Mouse (Mus musculus) lung, postnatal 25 days (tissue): ENCODE measurements around the gene Nup210.

Experiments
- DNase-seq: peaks from one replicate; pipeline ENCODE4 v3.0.0; 2022; ENCODE audit warnings: low spot score

Gene Nup210

GRCm38 (mm10) chr6:91016600-91017230, 99.9 kb downstream of the Nup210 start:
- no peak for DNase-seq

GRCm38 (mm10) chr6:91014198-91014958, 102.3 kb downstream of the Nup210 start:
- peak; percentile 65 for DNase-seq

GRCm38 (mm10) chr6:91012458-91012857, 104.2 kb downstream of the Nup210 start:
- DNase-seq, result no peak

- no peak for DNase-seq
These were observed 105.1 kb downstream of the Nup210 start for GRCm38 (mm10) chr6:91011568-91011967.

GRCm38 (mm10) chr6:91008284-91008830, 108.3 kb downstream of the Nup210 start:
- no peak for DNase-seq

GRCm38 (mm10) chr6:91007207-91007606, 109.4 kb downstream of the Nup210 start:
- DNase-seq, result no peak

- no peak for DNase-seq
These were observed 112.5 kb downstream of the Nup210 start for GRCm38 (mm10) chr6:91004157-91004556.

GRCm38 (mm10) chr6:91003310-91003995, 113.2 kb downstream of the Nup210 start:
- no peak for DNase-seq

- DNase-seq, result no peak
These were observed 115.1 kb downstream of the Nup210 start for GRCm38 (mm10) chr6:91001566-91001965.

GRCm38 (mm10) chr6:91000819-91001525, 115.7 kb downstream of the Nup210 start:
- no peak for DNase-seq

GRCm38 (mm10) chr6:90999176-90999575, 117.5 kb downstream of the Nup210 start:
- DNase-seq, result no peak

- DNase-seq, result no peak
These were observed 119.6 kb downstream of the Nup210 start for GRCm38 (mm10) chr6:90997025-90997424.

GRCm38 (mm10) chr6:90996181-90996580, 120.4 kb downstream of the Nup210 start:
- no peak for DNase-seq

GRCm38 (mm10) chr6:90988648-90989317, 127.8 kb downstream of the Nup210 start, which contains the start of gene Iqsec1:
Gene Iqsec1, minus strand, starts transcription at chr6:90988685.
- DNase-seq, result peak; percentile 91

- no peak for DNase-seq
These were observed 128.4 kb downstream of the Nup210 start for GRCm38 (mm10) chr6:90988299-90988625.

GRCm38 (mm10) chr6:90987561-90988298, 128.9 kb downstream of the Nup210 start:
- no peak for DNase-seq

- peak; percentile 37 for DNase-seq
These were observed 132.5 kb downstream of the Nup210 start for GRCm38 (mm10) chr6:90984101-90984500.

GRCm38 (mm10) chr6:90974279-90974678, 142.3 kb downstream of the Nup210 start:
- DNase-seq, result no peak

- DNase-seq, result no peak
These were observed 147.2 kb downstream of the Nup210 start for GRCm38 (mm10) chr6:90969341-90969871.
